Mouse (Mus musculus) megakaryocyte, embryonic 14.5 days (primary cell): ENCODE results near the gene Tcf25.

Experiments used
- FLI1 ChIP-seq: IDR thresholded peaks from 2 replicates; pipeline ENCODE4 v1.6.1; 2012; ENCODE audit warnings: low read length, inconsistent platforms, mixed read lengths
- GATA1 ChIP-seq: IDR thresholded peaks from 3 replicates; pipeline ENCODE4 v1.6.1; 2012; ENCODE audit warnings: mixed read lengths, low read length, inconsistent platforms, borderline replicate concordance

DNA sequence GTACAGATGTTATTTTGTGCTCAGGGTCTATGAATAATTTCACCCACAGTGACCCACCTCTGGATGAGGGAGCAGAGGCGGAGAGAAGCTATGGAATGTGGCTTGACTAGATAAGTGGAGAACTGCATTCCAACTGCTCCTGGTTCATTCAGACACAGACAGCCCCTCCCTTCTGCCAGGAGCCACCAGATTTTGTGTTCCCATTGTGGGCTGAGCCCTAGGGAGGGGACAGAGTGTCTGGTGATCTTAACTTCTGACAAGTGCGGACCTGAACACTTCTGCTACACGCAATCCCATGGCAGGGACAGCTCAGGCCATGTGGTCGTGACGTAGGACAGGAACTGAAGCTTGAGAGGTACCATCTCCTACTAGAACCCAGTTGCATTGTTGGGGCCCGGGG is 73.2 kb downstream of the Tcf25 start:
- TF ChIP-seq GATA1 = no peak
- no peak for TF ChIP-seq FLI1
